Mouse (Mus musculus): ENCODE data around the gene Mapk7.

Gene Mapk7

DNA sequence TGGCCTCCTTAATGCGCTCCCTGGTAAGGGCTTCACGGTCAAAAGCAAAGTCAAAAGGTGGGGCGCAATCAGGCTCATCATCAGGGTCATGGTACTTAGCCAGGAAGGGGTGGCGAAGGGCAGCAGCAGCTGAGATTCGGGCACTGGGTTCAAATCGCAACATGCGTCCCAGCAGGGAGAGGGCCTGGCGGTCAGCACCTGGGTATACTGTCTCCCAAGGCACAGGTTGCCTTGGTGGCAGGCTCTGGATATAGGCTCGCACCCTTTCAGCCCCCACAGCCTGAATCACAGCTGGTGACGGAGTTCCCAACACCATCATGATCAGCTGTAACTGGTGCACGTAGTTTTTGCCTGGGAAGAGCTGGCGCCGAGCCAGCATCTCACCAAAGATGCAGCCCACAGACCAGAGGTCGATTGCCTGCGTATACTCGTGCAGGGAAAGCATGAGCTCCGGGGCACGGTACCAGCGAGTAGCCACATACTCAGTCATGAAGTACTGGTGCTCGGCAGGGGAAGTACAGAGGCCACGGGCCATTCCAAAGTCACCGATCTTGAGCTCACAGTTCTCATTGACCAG, 3.2 kb downstream of the Mapk7 start:
- no peak for DNase-seq (ENCODE audit: low spot score)

DNA sequence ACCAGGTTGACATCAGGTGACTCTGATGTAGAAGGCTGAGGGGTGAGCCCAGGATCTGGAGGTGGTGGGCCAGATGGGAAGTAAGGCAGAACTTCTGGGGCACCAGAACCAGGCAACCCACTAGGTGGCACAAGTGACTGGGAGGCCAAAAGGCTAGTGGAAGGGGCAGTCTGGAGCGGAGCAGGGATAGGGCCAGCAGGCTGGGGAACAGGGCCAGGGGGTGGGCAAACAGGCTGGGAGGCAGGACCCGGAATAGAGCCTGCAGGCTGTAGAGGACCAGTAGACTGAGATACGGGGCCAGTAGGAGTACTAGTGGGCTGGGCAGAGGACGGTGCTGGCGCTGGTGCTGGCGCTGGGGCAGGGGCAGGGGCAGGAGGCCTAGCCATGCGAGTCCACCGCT, 4.3 kb downstream of the Mapk7 start:
- DNase-seq (ENCODE audit: low spot score): no peak

- DNase-seq (ENCODE audit: low spot score): no peak
Measured at GRCm38 (mm10) chr11:61489085-61489484, 5.1 kb downstream of the Mapk7 start.

DNA sequence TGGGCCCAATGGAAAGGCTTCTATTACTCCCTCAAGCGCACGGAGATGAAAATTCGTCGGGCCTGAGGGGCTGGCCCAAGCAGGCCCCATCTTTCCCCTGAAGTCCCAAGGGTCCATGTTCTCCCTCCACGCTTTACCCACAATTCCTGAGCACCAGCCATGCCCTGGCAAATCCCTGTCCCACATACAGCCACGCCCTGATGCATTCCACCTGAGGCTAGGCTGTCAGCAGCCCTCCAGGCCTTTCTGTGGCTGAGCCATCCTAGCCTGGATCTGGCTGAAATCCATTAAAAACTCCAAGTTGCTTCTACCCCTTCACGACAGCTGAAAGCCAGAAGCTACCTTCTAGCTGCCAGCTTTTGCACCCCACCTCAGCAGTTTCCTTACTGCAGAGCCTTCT, 6.3 kb downstream of the Mapk7 start:
- no peak for DNase-seq (ENCODE audit: low spot score)

DNA sequence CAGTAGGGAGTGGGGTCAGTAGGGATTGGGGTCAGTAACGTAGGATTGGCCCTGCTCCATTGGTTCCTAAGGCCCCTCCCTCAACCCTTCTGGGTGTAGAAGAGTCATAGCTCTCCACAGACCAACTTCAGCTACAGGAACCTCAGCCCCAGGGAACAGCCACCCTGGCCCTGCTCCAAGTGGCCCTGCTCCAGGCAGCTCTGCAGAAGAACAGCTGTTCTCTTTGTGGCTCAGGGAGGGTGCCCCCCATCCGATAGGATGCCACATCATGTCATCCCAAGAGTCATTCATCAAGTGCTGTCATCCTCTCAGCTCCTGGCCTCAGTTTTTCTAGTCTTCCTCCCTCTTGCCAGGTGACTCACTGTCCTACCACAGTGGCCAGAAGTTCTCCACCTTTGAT, 6.8 kb downstream of the Mapk7 start:
- peak; percentile 42 for DNase-seq (ENCODE audit: low spot score)

GRCm38 (mm10) chr11:61486458-61487219, 7.6 kb downstream of the Mapk7 start:
- DNase-seq (ENCODE audit: low spot score): no peak

DNA sequence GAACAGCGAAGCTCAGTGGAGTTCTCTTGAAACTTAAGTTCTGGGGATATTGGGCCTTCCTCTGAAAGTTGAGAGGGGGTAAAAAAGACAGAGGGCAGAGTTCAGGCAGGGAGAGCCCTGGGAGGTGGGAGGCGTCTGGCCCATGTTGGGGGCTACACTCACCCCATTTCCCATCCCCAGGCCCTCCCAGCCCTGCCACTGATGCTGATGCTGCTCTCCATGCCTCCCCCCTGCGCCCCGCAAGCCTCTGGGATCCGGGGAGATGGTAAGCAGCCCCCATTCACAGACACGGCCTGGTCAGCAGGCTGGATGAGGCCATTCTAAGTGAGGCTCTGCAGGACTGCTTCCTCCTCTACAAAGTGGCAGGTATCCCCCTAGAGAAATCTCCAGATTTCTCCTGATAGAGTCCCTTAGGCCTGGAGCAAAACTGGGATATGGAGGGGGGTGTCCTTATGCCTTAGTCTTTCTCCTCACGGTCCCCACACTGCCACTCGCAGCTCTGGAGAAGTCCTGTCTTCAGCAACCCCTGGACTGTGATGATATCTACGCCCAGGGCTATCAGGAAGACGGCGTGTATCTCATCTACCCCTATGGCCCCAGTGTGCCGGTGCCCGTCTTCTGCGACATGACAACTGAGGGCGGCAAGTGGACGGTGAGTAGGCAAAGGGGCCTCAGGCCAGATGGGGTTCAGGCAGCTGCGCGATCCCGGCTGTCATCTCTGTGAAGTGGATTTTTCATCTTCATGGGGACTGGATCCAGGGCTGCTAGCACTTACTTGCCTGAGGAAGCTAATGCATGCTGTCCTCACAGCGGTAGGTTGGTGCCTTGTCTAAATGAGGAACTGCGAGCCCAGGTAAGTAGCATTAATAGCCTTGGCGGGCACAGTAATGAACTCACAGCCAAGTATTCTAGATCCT, 8.4 kb downstream of the Mapk7 start:
- DNase-seq (ENCODE audit: low spot score): no peak

DNA sequence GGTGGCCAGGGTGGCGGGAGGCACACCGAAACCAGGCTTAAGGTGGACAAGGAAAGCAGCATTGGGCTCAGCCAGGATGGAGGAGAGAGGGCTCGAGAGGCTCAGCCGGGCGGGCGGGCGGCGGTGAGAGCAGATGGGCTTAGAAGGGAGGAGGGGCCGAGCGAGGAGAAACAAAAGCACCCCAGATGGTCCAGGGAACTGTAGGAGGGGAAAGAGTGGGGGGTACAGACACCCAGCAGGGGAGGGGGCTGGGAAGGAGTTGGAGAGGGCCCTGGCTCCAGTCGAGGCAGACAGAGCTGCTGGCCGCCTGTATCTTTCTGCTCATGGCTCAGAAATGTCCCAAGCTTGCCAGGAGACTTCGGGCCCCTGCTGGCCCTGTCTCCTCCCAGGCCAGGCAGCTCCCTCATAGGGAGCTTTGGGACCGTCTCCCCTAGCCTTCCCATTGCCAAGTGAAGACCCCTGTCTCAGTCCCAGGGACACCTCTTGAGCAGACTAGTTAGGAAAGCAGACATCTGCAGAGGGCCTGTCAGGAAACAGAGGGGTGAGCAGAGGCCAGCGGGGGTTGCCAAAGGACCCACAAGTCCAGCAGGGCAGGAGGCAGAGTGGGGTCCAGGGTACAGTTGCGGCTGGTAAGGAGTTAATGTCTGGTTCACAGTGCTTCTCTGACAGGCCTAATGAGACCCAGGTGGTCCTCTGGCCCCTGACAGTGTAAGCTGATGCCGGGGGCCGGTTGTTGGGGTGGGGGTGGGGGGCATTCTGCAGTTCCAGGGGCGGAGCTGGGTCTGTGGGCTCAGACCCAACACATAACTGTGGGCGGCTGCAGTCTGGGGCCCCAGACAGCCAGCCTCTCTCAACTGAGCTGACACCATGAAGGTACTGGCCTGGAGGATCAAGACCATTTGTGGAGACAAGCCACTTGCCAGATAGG, 9.3 kb downstream of the Mapk7 start, which contains the start of gene Mfap4:
Gene Mfap4 (plus strand): TSS at position 819 of the 928 bp plus-strand sequence.
- DNase-seq (ENCODE audit: low spot score): no peak

GRCm38 (mm10) chr11:61484256-61484612, 10.0 kb downstream of the Mapk7 start:
- DNase-seq (ENCODE audit: low spot score): no peak

- DNase-seq (ENCODE audit: low spot score): peak; percentile 54
Measured at GRCm38 (mm10) chr11:61483226-61483845, 10.9 kb downstream of the Mapk7 start.

- no peak for DNase-seq (ENCODE audit: low spot score)
Measured at GRCm38 (mm10) chr11:61481239-61482090, 12.7 kb downstream of the Mapk7 start.

DNA sequence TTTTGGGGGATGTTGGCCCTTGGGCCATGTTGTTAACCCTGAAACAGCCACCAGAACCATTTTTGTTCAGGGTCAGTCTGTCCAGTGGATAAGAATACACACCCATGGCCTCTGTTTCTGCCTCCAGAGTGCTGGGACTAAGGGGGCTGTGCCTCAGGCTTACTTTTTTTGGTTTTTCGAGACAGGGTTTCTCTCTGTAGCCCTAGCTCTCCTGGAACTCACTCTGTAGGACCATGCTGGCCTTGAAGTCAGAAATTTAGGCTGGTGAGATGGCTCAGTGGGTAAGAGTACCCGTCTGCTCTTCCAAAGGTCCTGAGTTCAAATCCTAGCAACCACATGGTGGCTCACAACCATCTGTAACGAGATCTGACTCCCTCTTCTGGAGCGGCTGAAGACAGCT, 15.4 kb downstream of the Mapk7 start:
- no peak for DNase-seq (ENCODE audit: low spot score)

DNA sequence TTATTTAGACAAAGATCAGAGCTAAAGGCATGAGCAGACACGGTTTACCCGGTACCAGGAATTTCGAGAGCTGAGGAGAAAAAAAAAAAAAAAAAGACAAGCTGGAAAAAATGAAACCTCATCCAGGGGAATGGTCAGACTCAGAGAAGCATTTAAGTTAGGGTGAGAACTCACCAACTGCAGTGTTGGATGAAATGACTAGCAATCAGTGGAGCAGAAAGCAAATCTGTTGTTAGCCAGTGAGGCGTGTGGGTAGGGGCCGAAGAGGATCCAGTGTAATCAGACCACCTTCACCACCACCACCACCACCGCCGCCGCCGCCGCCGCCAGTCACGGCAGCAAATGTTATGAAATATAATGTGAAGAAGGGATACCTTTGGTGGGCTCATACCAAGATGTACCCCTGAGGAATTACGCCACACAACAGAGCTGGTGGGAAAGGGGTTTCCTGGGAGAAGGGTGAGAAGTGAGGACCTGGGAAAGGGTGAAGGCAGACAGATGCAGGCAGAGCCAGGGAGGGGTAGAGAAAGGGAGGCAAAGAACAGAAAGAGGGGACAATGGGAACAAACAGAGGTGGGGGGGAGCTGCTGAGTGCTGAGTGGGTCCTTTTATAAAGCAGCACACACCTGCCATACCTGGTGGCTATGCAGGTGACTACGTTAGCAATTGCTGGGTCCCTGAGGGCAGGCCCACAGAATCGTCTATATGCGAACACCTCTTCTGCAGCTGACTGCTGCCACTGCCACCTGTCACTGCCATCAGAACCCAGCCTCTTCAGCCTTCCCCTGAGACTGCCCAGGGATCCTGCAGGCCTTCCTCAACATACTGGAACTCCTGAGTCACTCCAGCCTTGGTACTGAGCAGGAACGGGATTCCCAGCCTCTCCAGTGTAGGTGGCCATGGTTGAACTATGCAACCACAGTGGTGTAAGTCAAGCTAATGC, 16.4 kb downstream of the Mapk7 start:
- no peak for DNase-seq (ENCODE audit: low spot score)

DNA sequence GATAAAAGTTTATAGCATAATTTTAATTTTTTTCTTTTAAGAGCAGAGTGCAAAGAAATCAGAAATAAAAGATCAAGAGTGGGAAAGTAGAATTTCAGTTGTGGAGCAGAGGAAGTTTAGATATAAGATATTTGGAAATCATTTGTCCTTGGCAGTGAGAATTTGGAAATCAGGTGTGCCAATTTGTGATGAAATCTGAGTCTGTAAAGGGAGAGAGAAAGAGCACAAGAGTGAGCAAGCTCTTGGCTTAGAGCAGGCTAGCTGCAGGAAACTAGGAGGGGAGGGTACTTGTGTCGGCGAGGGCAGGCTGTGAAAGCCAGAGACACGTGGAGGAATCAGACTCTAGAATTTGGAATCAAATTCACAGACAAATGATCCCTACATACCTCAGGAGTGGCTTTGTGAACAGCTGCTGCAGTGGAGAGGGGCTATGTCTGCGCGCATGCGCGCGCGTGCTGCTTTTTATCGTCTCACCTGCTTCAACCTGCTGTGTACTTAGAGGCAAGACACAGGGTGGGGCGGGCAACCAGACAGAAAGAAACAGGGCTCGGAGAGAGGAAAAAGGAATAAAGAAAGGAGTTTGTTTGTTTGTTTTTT, 17.3 kb downstream of the Mapk7 start:
- DNase-seq (ENCODE audit: low spot score): peak; percentile 54

- no peak for DNase-seq (ENCODE audit: low spot score)
Measured at GRCm38 (mm10) chr11:61473630-61474029, 20.6 kb downstream of the Mapk7 start.

GRCm38 (mm10) chr11:61470880-61471279, 23.3 kb downstream of the Mapk7 start:
- no peak for DNase-seq (ENCODE audit: low spot score)

DNA sequence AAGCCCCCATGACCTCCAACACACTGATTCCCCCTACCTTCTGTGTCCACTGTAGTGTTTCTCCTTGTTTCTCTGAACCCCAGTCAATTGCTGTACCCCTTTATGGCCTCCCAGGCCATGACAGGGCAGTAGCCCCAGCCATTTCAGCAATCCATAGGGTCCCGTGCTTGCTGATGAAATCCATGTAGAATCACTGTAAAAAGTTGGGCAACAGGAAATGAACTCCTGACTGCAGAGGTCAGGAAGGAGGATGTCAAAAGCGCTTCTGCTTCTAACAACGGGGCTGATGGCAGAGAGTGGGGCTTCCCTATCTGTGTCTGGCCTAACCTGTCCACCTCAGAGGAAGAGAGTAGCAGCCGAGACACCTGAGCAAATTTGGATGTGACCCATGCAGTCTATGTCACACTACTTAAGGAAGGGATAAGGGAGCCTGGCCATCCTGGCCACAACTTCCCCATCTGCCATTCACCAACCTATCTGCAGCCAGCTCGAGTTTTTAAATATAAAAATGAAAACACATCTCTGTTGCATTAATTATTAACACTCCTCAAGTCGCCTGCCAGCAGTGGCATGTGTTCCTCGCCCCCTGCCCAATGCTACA, 24.8 kb downstream of the Mapk7 start:
- DNase-seq (ENCODE audit: low spot score): no peak

DNA sequence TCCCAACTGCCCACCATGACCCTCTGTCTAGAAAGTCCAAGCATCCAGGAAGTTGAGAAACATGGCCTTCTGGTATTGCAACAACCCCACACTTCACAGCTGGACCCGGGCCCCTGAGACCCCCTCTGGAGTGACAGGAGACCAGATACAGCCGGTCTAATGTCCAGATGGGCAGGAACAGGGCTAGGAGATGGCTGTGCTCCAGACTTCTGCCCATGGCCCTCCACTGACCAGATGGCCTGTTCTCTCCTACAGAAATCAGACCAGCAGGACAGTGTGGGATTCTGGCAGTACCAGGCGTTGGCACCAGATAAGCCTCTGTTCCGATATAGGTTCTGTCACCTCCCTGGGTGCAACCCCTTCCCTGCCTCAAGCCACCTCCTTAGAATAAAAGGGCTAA, 25.7 kb downstream of the Mapk7 start:
- no peak for DNase-seq (ENCODE audit: low spot score)

All from adipocyte (in vitro differentiated cells).